Mouse (Mus musculus): Measurements from ENCODE around the gene Bbip1. TPM values are rescaled to one million over a fixed set of nuclear protein-coding genes. Genes with fewer than 3 reads are reported as not detected.

Gene Bbip1
- polyA plus RNA-seq (2015; fragmentation: Nextera tagmentation; extraction: Ambion mirVana), result 155 and 156 TPM in 2 replicates

GRCm38 (mm10) chr19:53943802-53944785 is at the start of gene Bbip1, which contains the start of gene Shoc2:
Gene Bbip1, minus strand, starts transcription at chr19:53944627.
Gene Shoc2, plus strand, starts transcription at chr19:53944306.

GRCm38 (mm10) chr19:53892061-53892460 is 52.4 kb downstream of the Bbip1 start, which contains the start of gene Pdcd4:
Gene Pdcd4, plus strand, starts transcription at chr19:53892231.

Other genes with a start within 250 kb of the Bbip1 start
- 65.3 and 70.8 TPM in 2 replicates for gene Pdcd4, start 52.4 kb downstream of the Bbip1 start, polyA plus RNA-seq (2015; fragmentation: Nextera tagmentation; extraction: Ambion mirVana)
- 45.1 and 45.8 TPM in 2 replicates for gene Shoc2, start 321 bp downstream of the Bbip1 start, polyA plus RNA-seq (2015; fragmentation: Nextera tagmentation; extraction: Ambion mirVana)
- 7.9 and 8.7 TPM in 2 replicates for gene Adra2a, start 99.5 kb upstream of the Bbip1 start, polyA plus RNA-seq (2015; fragmentation: Nextera tagmentation; extraction: Ambion mirVana)

All from neural tube, postnatal 0 days (tissue).